Mouse (Mus musculus): ENCODE measurements around the gene Atg10. TPM values are rescaled to one million over a fixed set of nuclear protein-coding genes. Genes with fewer than 3 reads are reported as not detected.
A peak's percentile ranks its signal among the peaks of the same experiment; 100 is the strongest.

Gene Atg10
- polyA plus RNA-seq, 1 experiment from 2014 or later: 3.2 TPM

- Histone ChIP-seq H3K4me3 (replicated peaks) (no peak overlapping the region), H3K9me3 (replicated peaks) (no peaks in the 10 kb centered on the region), H3K27me3 (no peaks in the 10 kb centered on the region), H3K36me3 (replicated peaks) (no peaks in the 10 kb centered on the region), H3K4me2 (no peak overlapping the region), H3K4me1 (replicated peaks) (no peaks in the 10 kb centered on the region), H3K27ac (replicated peaks) (no peak overlapping the region), H3K9ac (no peak overlapping the region)
- 27% methylated on average over 3 of the region's 3 CpGs for WGBS (ENCODE audit: insufficient replicate concordance)
- no peak for ATAC-seq (ENCODE audit: insufficient read depth)
Measured at GRCm38 (mm10) chr13:91216656-91217205, 7.0 kb downstream of the Atg10 start.

- ATAC-seq (ENCODE audit: insufficient read depth): no peak
- WGBS (ENCODE audit: insufficient replicate concordance): 81% methylated on average over 8 of the region's 8 CpGs
Measured at GRCm38 (mm10) chr13:91212958-91213357, 10.8 kb downstream of the Atg10 start.

GRCm38 (mm10) chr13:91206237-91206636 is 17.5 kb downstream of the Atg10 start:
- no peak overlapping the region for H3K27ac ChIP-seq (replicated peaks)
- WGBS (ENCODE audit: insufficient replicate concordance): 71% methylated on average over 5 of the region's 5 CpGs
- ATAC-seq (ENCODE audit: insufficient read depth): no peak

More at GRCm38 (mm10) chr13:91212958-91213357, 10.8 kb downstream of the Atg10 start:
- Histone ChIP-seq H3K9ac (no peak overlapping the region), H3K4me3 (replicated peaks) (no peak overlapping the region), H3K27ac (replicated peaks) (no peak overlapping the region), H3K9me3 (replicated peaks) (no peaks in the 10 kb centered on the region), H3K4me2 (no peak overlapping the region), H3K4me1 (replicated peaks) (no peaks in the 10 kb centered on the region), H3K27me3 (no peaks in the 10 kb centered on the region), H3K36me3 (replicated peaks) (no peaks in the 10 kb centered on the region)

GRCm38 (mm10) chr13:91202564-91202963 is 21.2 kb downstream of the Atg10 start:
- H3K9me3 ChIP-seq (replicated peaks): no peaks in the 10 kb centered on the region
- no peak overlapping the region for H3K4me2 ChIP-seq
- ATAC-seq (ENCODE audit: insufficient read depth): no peak
- H3K36me3 ChIP-seq (replicated peaks): no peaks in the 10 kb centered on the region
- no peak overlapping the region for H3K9ac ChIP-seq
- H3K27ac ChIP-seq (replicated peaks): no peak overlapping the region
- H3K27me3 ChIP-seq: no peaks in the 10 kb centered on the region
- H3K4me1 ChIP-seq (replicated peaks): no peaks in the 10 kb centered on the region
- H3K4me3 ChIP-seq (replicated peaks): no peak overlapping the region
- 68% methylated on average over 7 of the region's 7 CpGs for WGBS (ENCODE audit: insufficient replicate concordance)

More at GRCm38 (mm10) chr13:91206237-91206636, 17.5 kb downstream of the Atg10 start:
- no peaks in the 10 kb centered on the region for H3K4me1 ChIP-seq (replicated peaks)
- H3K36me3 ChIP-seq (replicated peaks): no peaks in the 10 kb centered on the region
- H3K4me3 ChIP-seq (replicated peaks): no peak overlapping the region
- H3K27me3 ChIP-seq: no peaks in the 10 kb centered on the region
- H3K4me2 ChIP-seq: no peak overlapping the region
- H3K9ac ChIP-seq: no peak overlapping the region
- H3K9me3 ChIP-seq (replicated peaks): no peaks in the 10 kb centered on the region

- H3K9ac ChIP-seq: no peak overlapping the region
- ATAC-seq (ENCODE audit: insufficient read depth): no peak
- WGBS (ENCODE audit: insufficient replicate concordance): 72% methylated on average over 13 of the region's 13 CpGs
Measured at GRCm38 (mm10) chr13:91187378-91188234, 36.2 kb downstream of the Atg10 start.

GRCm38 (mm10) chr13:91185248-91185867 is 38.4 kb downstream of the Atg10 start:
- ATAC-seq (ENCODE audit: insufficient read depth): peak; percentile 69
- WGBS (ENCODE audit: insufficient replicate concordance): 35% methylated on average over 3 of the region's 3 CpGs
- no peak overlapping the region for H3K9ac ChIP-seq

More at GRCm38 (mm10) chr13:91187378-91188234, 36.2 kb downstream of the Atg10 start:
- Histone ChIP-seq H3K4me2 (no peak overlapping the region), H3K4me1 (replicated peaks) (peaks cover 8% of the 10 kb centered on the region), H3K4me3 (replicated peaks) (no peak overlapping the region), H3K27ac (replicated peaks) (no peak overlapping the region), H3K9me3 (replicated peaks) (no peaks in the 10 kb centered on the region), H3K36me3 (replicated peaks) (no peaks in the 10 kb centered on the region), H3K27me3 (no peaks in the 10 kb centered on the region)

GRCm38 (mm10) chr13:91184226-91184625 is 39.5 kb downstream of the Atg10 start:
- Histone ChIP-seq H3K27me3 (no peaks in the 10 kb centered on the region), H3K9ac (no peak overlapping the region), H3K27ac (replicated peaks) (no peak overlapping the region), H3K9me3 (replicated peaks) (no peaks in the 10 kb centered on the region), H3K36me3 (replicated peaks) (no peaks in the 10 kb centered on the region), H3K4me1 (replicated peaks) (peaks cover 8% of the 10 kb centered on the region), H3K4me2 (no peak overlapping the region), H3K4me3 (replicated peaks) (no peak overlapping the region)
- WGBS (ENCODE audit: insufficient replicate concordance): 22% methylated on average over 3 of the region's 3 CpGs
- ATAC-seq (ENCODE audit: insufficient read depth): 0 out of 2 replicates have a peak, but pooled peaks have one; percentile 47

More at GRCm38 (mm10) chr13:91185248-91185867, 38.4 kb downstream of the Atg10 start:
- H3K27ac ChIP-seq (replicated peaks): no peak overlapping the region
- peaks cover 8% of the 10 kb centered on the region for H3K4me1 ChIP-seq (replicated peaks)
- H3K27me3 ChIP-seq: no peaks in the 10 kb centered on the region
- H3K36me3 ChIP-seq (replicated peaks): no peaks in the 10 kb centered on the region
- no peak overlapping the region for H3K4me2 ChIP-seq
- no peaks in the 10 kb centered on the region for H3K9me3 ChIP-seq (replicated peaks)
- H3K4me3 ChIP-seq (replicated peaks): no peak overlapping the region

- Histone ChIP-seq H3K27me3 (no peaks in the 10 kb centered on the region), H3K4me2 (no peak overlapping the region)
Measured at GRCm38 (mm10) chr13:91180364-91180763, 43.4 kb downstream of the Atg10 start.

GRCm38 (mm10) chr13:91179174-91179899 is 44.4 kb downstream of the Atg10 start:
- no peak overlapping the region for H3K4me3 ChIP-seq (replicated peaks)
- H3K9me3 ChIP-seq (replicated peaks): no peaks in the 10 kb centered on the region
- no peak overlapping the region for H3K4me2 ChIP-seq
- peaks cover 4% of the 10 kb centered on the region; the same call in 1 of the 2 replicates for H3K4me1 ChIP-seq (replicated peaks)
- H3K9ac ChIP-seq: no peak overlapping the region
- ATAC-seq (ENCODE audit: insufficient read depth): no peak
- H3K27me3 ChIP-seq: no peaks in the 10 kb centered on the region
- H3K27ac ChIP-seq (replicated peaks): no peak overlapping the region
- no peaks in the 10 kb centered on the region for H3K36me3 ChIP-seq (replicated peaks)
- WGBS (ENCODE audit: insufficient replicate concordance): 66% methylated on average over 8 of the region's 8 CpGs

More at GRCm38 (mm10) chr13:91180364-91180763, 43.4 kb downstream of the Atg10 start:
- 54% methylated on average over 8 of the region's 8 CpGs for WGBS (ENCODE audit: insufficient replicate concordance)
- Histone ChIP-seq H3K4me1 (replicated peaks) (peaks cover 6% of the 10 kb centered on the region), H3K9me3 (replicated peaks) (no peaks in the 10 kb centered on the region), H3K4me3 (replicated peaks) (no peak overlapping the region), H3K27ac (replicated peaks) (no peak overlapping the region), H3K9ac (no peak overlapping the region), H3K36me3 (replicated peaks) (no peaks in the 10 kb centered on the region)
- no peak for ATAC-seq (ENCODE audit: insufficient read depth)

GRCm38 (mm10) chr13:91178428-91179160 is 45.2 kb downstream of the Atg10 start:
- H3K4me3 ChIP-seq (replicated peaks): no peak overlapping the region
- no peak for ATAC-seq (ENCODE audit: insufficient read depth)
- no peaks in the 10 kb centered on the region for H3K36me3 ChIP-seq (replicated peaks)
- H3K27ac ChIP-seq (replicated peaks): no peak overlapping the region
- no peaks in the 10 kb centered on the region for H3K4me1 ChIP-seq (replicated peaks)
- H3K9me3 ChIP-seq (replicated peaks): no peaks in the 10 kb centered on the region
- no peak overlapping the region for H3K9ac ChIP-seq
- H3K4me2 ChIP-seq: no peak overlapping the region
- WGBS (ENCODE audit: insufficient replicate concordance): 64% methylated on average over 9 of the region's 9 CpGs
- H3K27me3 ChIP-seq: no peaks in the 10 kb centered on the region

Measured in liver, embryonic 15.5 days (tissue).